Mouse (Mus musculus) MEL (cell line): ENCODE measurements around the gene Thap4. TPM values are rescaled to one million over a fixed set of nuclear protein-coding genes. Genes with fewer than 3 reads are reported as not detected.

Source experiments
- DNase-seq: peaks from one replicate; pipeline ENCODE4 v3.0.0; 2011; ENCODE audit warnings: low read depth, low spot score
- H3K27ac ChIP-seq: 2 replicates; pipeline ENCODE4 v1.5.1; 2012; ENCODE audit warnings: low read depth, mild to moderate bottlenecking, control low read depth, low read length, moderate library complexity; ENCODE audit not compliant: control insufficient read depth
- H3K27me3 ChIP-seq, 2 experiments: fragments of 150-350 bp in 1 of 2; sonication (generic) in 1 of 2; 2 replicates each; pipeline ENCODE4 v1.6.1; 2012; ENCODE audit warnings: low read length in 2 of 2, mild to moderate bottlenecking in 2 of 2, improper control_type of control experiment in 1 of 2, moderate library complexity in 1 of 2; ENCODE audit not compliant: insufficient read depth in 2 of 2, control insufficient read depth in 1 of 2
- H3K36me3 ChIP-seq, 2 experiments: 2 replicates each; pipeline ENCODE4 v1.6.1; 2012 to 2014; ENCODE audit warnings: low read length in 2 of 2, improper control_type of control experiment in 1 of 2, inconsistent platforms in 1 of 2, mild to moderate bottlenecking in 1 of 2; ENCODE audit not compliant: insufficient read depth in 2 of 2, control insufficient read depth in 1 of 2
- H3K4me1 ChIP-seq, 2 experiments: fragments of 150-350 bp in 1 of 2; sonication (generic) in 1 of 2; 2 replicates each; pipeline ENCODE4 v1.6.1; 2012; ENCODE audit warnings: low read length in 2 of 2, improper control_type of control experiment in 1 of 2, mild to moderate bottlenecking in 1 of 2; ENCODE audit not compliant: insufficient read depth in 2 of 2, control insufficient read depth in 1 of 2
- H3K4me3 ChIP-seq, 2 experiments: fragments of 150-350 bp in 1 of 2; sonication (generic) in 1 of 2; 2 replicates each; pipeline ENCODE4 v1.5.1; 2012; ENCODE audit warnings: low read depth in 2 of 2, low read length in 2 of 2, mild to moderate bottlenecking in 2 of 2, moderate library complexity in 2 of 2, control low read depth in 1 of 2, improper control_type of control experiment in 1 of 2; ENCODE audit not compliant: control insufficient read depth in 1 of 2, insufficient read depth in 1 of 2
- H3K79me2 ChIP-seq: 2 replicates; pipeline ENCODE4 v1.6.1; 2012; ENCODE audit warnings: mild to moderate bottlenecking, low read length, moderate library complexity; ENCODE audit not compliant: control insufficient read depth, poor library complexity, insufficient read depth
- H3K9ac ChIP-seq: 2 replicates; pipeline ENCODE4 v1.6.1; 2012; ENCODE audit warnings: low read depth, mild to moderate bottlenecking, control low read depth, low read length, moderate library complexity; ENCODE audit not compliant: control insufficient read depth, poor library complexity, severe bottlenecking
- H3K9me3 ChIP-seq: fragments of 150-350 bp; sonication (generic); replicated peaks from 2 replicates; pipeline ENCODE4 v1.6.1; 2012; ENCODE audit warnings: mild to moderate bottlenecking, low read length, improper control_type of control experiment, moderate library complexity; ENCODE audit not compliant: insufficient read depth
- CHD1 ChIP-seq: IDR thresholded peaks from 2 replicates; pipeline ENCODE4 v1.6.1; 2012; ENCODE audit warnings: low read depth, mild to moderate bottlenecking, inconsistent platforms, low read length, improper control_type of control experiment
- CHD2 ChIP-seq: IDR thresholded peaks from 2 replicates; pipeline ENCODE4 v1.6.1; 2011; ENCODE audit warnings: low read length, improper control_type of control experiment
- E2F4 ChIP-seq: IDR thresholded peaks from 2 replicates; pipeline ENCODE4 v1.6.1; 2011; ENCODE audit warnings: low read depth, low read length, improper control_type of control experiment, borderline replicate concordance
- EP300 ChIP-seq, 2 experiments: IDR thresholded peaks; 2 replicates each; pipeline ENCODE4 v1.6.1; 2011; ENCODE audit warnings: improper control_type of control experiment in 2 of 2, low read length in 2 of 2, low read depth in 1 of 2, mild to moderate bottlenecking in 1 of 2
- ETS1 ChIP-seq: IDR thresholded peaks from 2 replicates; pipeline ENCODE4 v1.6.1; 2012; ENCODE audit warnings: low read depth, mild to moderate bottlenecking, inconsistent platforms, low read length, improper control_type of control experiment, moderate library complexity
- GABPA ChIP-seq: IDR thresholded peaks from 2 replicates; pipeline ENCODE4 v1.6.1; 2012; ENCODE audit warnings: low read depth, mild to moderate bottlenecking, inconsistent platforms, low read length, improper control_type of control experiment, moderate library complexity
- GATA1 ChIP-seq: IDR thresholded peaks from 2 replicates; pipeline ENCODE4 v1.6.1; 2011; ENCODE audit warnings: low read depth, low read length, improper control_type of control experiment
- HCFC1 ChIP-seq: IDR thresholded peaks from 2 replicates; pipeline ENCODE4 v1.6.1; 2012; ENCODE audit warnings: low read depth, mild to moderate bottlenecking, inconsistent platforms, low read length, improper control_type of control experiment, moderate library complexity
- MAFK ChIP-seq: IDR thresholded peaks from 2 replicates; pipeline ENCODE4 v1.6.1; 2011; ENCODE audit warnings: low read depth, mild to moderate bottlenecking, low read length, improper control_type of control experiment, borderline replicate concordance
- MAZ ChIP-seq: IDR thresholded peaks from 2 replicates; pipeline ENCODE4 v1.6.1; 2012; ENCODE audit warnings: low read depth, mild to moderate bottlenecking, inconsistent platforms, low read length, improper control_type of control experiment
- MEF2A ChIP-seq: IDR thresholded peaks from 2 replicates; pipeline ENCODE4 v1.6.1; 2014; ENCODE audit warnings: low read depth, mild to moderate bottlenecking, inconsistent platforms, low read length, improper control_type of control experiment; ENCODE audit not compliant: poor library complexity, insufficient replicate concordance, severe bottlenecking; ENCODE audit errors: extremely low read depth
- MYC ChIP-seq: IDR thresholded peaks from 2 replicates; pipeline ENCODE4 v1.6.1; 2011; ENCODE audit warnings: low read depth, mild to moderate bottlenecking, low read length, improper control_type of control experiment, moderate library complexity
- POLR2A ChIP-seq, 2 experiments: IDR thresholded peaks; 2 replicates each; pipeline ENCODE4 v1.6.1; 2011 to 2012; ENCODE audit warnings: low read length in 2 of 2, mild to moderate bottlenecking in 2 of 2, control low read depth in 1 of 2, improper control_type of control experiment in 1 of 2, low read depth in 1 of 2, moderate library complexity in 1 of 2; ENCODE audit not compliant: control insufficient read depth in 1 of 2, insufficient read depth in 1 of 2, poor library complexity in 1 of 2
- POLR2AphosphoS2 ChIP-seq: IDR thresholded peaks from 2 replicates; pipeline ENCODE4 v1.6.1; 2011; ENCODE audit warnings: low read length, improper control_type of control experiment
- POLR2AphosphoS5 ChIP-seq: IDR thresholded peaks from 2 replicates; pipeline ENCODE4 v1.6.1; 2012; ENCODE audit warnings: low read depth, borderline replicate concordance, mild to moderate bottlenecking, inconsistent platforms, low read length, moderate library complexity, mixed read lengths
- SIN3A ChIP-seq: IDR thresholded peaks from 2 replicates; pipeline ENCODE4 v1.6.1; 2012; ENCODE audit warnings: low read length, improper control_type of control experiment, inconsistent platforms
- SMC3 ChIP-seq: IDR thresholded peaks from 2 replicates; pipeline ENCODE4 v1.6.1; 2011; ENCODE audit warnings: low read depth, low read length, improper control_type of control experiment
- TCF12 ChIP-seq: IDR thresholded peaks from 2 replicates; pipeline ENCODE4 v1.6.1; 2014; ENCODE audit warnings: low read depth, mild to moderate bottlenecking, inconsistent platforms, low read length, improper control_type of control experiment, moderate library complexity
- UBTF ChIP-seq: IDR thresholded peaks from 2 replicates; pipeline ENCODE4 v1.6.1; 2012; ENCODE audit warnings: low read depth, mild to moderate bottlenecking, inconsistent platforms, low read length, improper control_type of control experiment, moderate library complexity, borderline replicate concordance; ENCODE audit not compliant: insufficient read depth
- USF1 ChIP-seq: IDR thresholded peaks from 2 replicates; pipeline ENCODE4 v1.6.1; 2014; ENCODE audit warnings: low read depth, mild to moderate bottlenecking, inconsistent platforms, low read length, improper control_type of control experiment, moderate library complexity
- USF2 ChIP-seq, 2 experiments: IDR thresholded peaks; 2 replicates each; pipeline ENCODE4 v1.6.1; 2011 to 2012; ENCODE audit warnings: improper control_type of control experiment in 2 of 2, low read length in 2 of 2, borderline replicate concordance in 1 of 2, inconsistent platforms in 1 of 2, low read depth in 1 of 2, mild to moderate bottlenecking in 1 of 2; ENCODE audit not compliant: insufficient read depth in 1 of 2
- ZC3H11A ChIP-seq: IDR thresholded peaks from 2 replicates; pipeline ENCODE4 v1.6.1; 2012; ENCODE audit warnings: low read depth, mild to moderate bottlenecking, inconsistent platforms, low read length, improper control_type of control experiment
- ZMIZ1 ChIP-seq: IDR thresholded peaks from 2 replicates; pipeline ENCODE4 v1.6.1; 2012; ENCODE audit warnings: low read depth, mild to moderate bottlenecking, inconsistent platforms, low read length, improper control_type of control experiment, moderate library complexity
- ZNF384 ChIP-seq: IDR thresholded peaks from 2 replicates; pipeline ENCODE4 v1.6.1; 2012; ENCODE audit warnings: low read depth, mild to moderate bottlenecking, inconsistent platforms, low read length, improper control_type of control experiment
- polyA plus RNA-seq, 2 experiments: library from polyadenylated mRNA; stranded (reverse) in 1 of 2; unstranded in 1 of 2; fragments of >175 nt in 1 of 2; fragments of >200 nt in 1 of 2; gene quantifications; 2 replicates each; pipeline versions ENCODE4 v1.2.1 to v1.2.4; 2012; ENCODE audit warnings: low replicate concordance in 2 of 2, low read depth in 1 of 2; ENCODE audit not compliant: insufficient read length in 2 of 2, insufficient read depth in 1 of 2, missing spikeins in 1 of 2
- total RNA-seq: library from RNA; depleted of rRNA; stranded (reverse); fragments of 300-350 nt; gene quantifications from 2 replicates; pipeline ENCODE4 v1.2.3, GENCODE M21; 2012

Thap4 gene
- total and polyA plus RNA-seq, 3 experiments: 81.8 to 117 TPM; not detected in 1

- Histone ChIP-seq H3K27me3 (no peaks in the 10 kb centered on the region), H3K4me3 (no peak overlapping the region), H3K27ac (no peak overlapping the region), H3K36me3 (peaks cover 0 to 42% of the 10 kb centered on the region in 2 experiments; a peak in 2 of 4 replicates), H3K9ac (no peak overlapping the region), H3K9me3 (no peaks in the 10 kb centered on the region), H3K4me1 (no peaks in the 10 kb centered on the region), H3K79me2 (peaks cover 11% of the 10 kb centered on the region; the same call in 1 of the 2 replicates)
- DNase-seq: no peak
- TF ChIP-seq HCFC1 (no peak), EP300 (IDR thresholded peaks at IDR 0.05; ENCODE audit: low read depth in 1 of 2, low read length in 2 of 2) (no peak), GABPA (no peak), MAFK (no peak), E2F4 (no peak), ZC3H11A (no peak), GATA1 (no peak), POLR2AphosphoS2 (no peak), MEF2A (no peak), CHD1 (no peak), CHD2 (no peak), USF2 (IDR thresholded peaks at IDR 0.05; ENCODE audit: borderline replicate concordance in 1 of 2, insufficient read depth in 1 of 2, low read depth in 1 of 2, low read length in 2 of 2) (no peak), UBTF (no peak), POLR2A (IDR thresholded peaks at IDR 0.05; ENCODE audit: control insufficient read depth in 1 of 2, insufficient read depth in 1 of 2, low read depth in 1 of 2, low read length in 2 of 2, poor library complexity in 1 of 2) (no peak), ZNF384 (no peak), POLR2AphosphoS5 (no peak), USF1 (no peak)
- TF ChIP-seq, all 39 proteins: peak for 0
Observed at GRCm38 (mm10) chr1:93769901-93770300, 15.2 kb upstream of the Thap4 start.

GRCm38 (mm10) chr1:93767600-93767999 lies 12.9 kb upstream of the Thap4 start:
- no peaks in the 10 kb centered on the region; a peak in 2 of 4 replicates for H3K4me1 ChIP-seq
- no peak overlapping the region for H3K4me3 ChIP-seq
- H3K27me3 ChIP-seq: no peaks in the 10 kb centered on the region
- H3K36me3 ChIP-seq: peaks cover 7 to 35% of the 10 kb centered on the region in 2 experiments
- no peak overlapping the region for H3K9ac ChIP-seq
- no peak for TF ChIP-seq GATA1
- TF ChIP-seq MYC: no peak
- TF ChIP-seq ZNF384: no peak
- TF ChIP-seq SMC3: no peak
- TF ChIP-seq ETS1: no peak
- no peak for TF ChIP-seq USF2 (IDR thresholded peaks at IDR 0.05; ENCODE audit: borderline replicate concordance in 1 of 2, insufficient read depth in 1 of 2, low read depth in 1 of 2, low read length in 2 of 2)
- no peak for TF ChIP-seq ZMIZ1
- TF ChIP-seq USF1: no peak
- no peak for TF ChIP-seq TCF12
- no peak for TF ChIP-seq SIN3A
- no peak for TF ChIP-seq MAZ
- no peak overlapping the region for H3K27ac ChIP-seq
- H3K79me2 ChIP-seq: peaks cover 20% of the 10 kb centered on the region
- DNase-seq: no peak
- no peaks in the 10 kb centered on the region for H3K9me3 ChIP-seq
